Mouse (Mus musculus) ES-Bruce4 (cell line): ENCODE results near the gene Tmem161a. TPM values are rescaled to one million over a fixed set of nuclear protein-coding genes. Genes with fewer than 3 reads are reported as not detected.

Experiments used
- H3K27ac ChIP-seq: 2 replicates; pipeline ENCODE4 v1.5.1; 2012; ENCODE audit warnings: low read length, inconsistent platforms; ENCODE audit not compliant: insufficient read depth
- H3K27me3 ChIP-seq: 2 replicates; pipeline ENCODE4 v1.6.1; 2012; ENCODE audit warnings: mild to moderate bottlenecking, low read length, inconsistent platforms; ENCODE audit not compliant: control insufficient read depth, poor library complexity, insufficient read depth, severe bottlenecking
- H3K36me3 ChIP-seq: 2 replicates; pipeline ENCODE4 v1.6.1; 2012; ENCODE audit warnings: inconsistent platforms, mild to moderate bottlenecking, low read length, moderate library complexity; ENCODE audit not compliant: control insufficient read depth, poor library complexity, insufficient read depth, severe bottlenecking
- H3K4me1 ChIP-seq: one replicate; pipeline ENCODE4 v1.8.1; 2011; ENCODE audit warnings: low read length; ENCODE audit not compliant: control insufficient read depth, insufficient read depth
- H3K4me3 ChIP-seq: 2 replicates; pipeline ENCODE4 v1.5.1; 2011; ENCODE audit warnings: low read depth, mild to moderate bottlenecking, low read length
- H3K9ac ChIP-seq: 2 replicates; pipeline ENCODE4 v1.6.1; 2012; ENCODE audit warnings: low read depth, mild to moderate bottlenecking, inconsistent platforms; ENCODE audit not compliant: poor library complexity, severe bottlenecking
- H3K9me3 ChIP-seq: replicated peaks from 2 replicates; pipeline ENCODE4 v1.6.1; 2012; ENCODE audit warnings: mild to moderate bottlenecking, low read length, inconsistent platforms; ENCODE audit not compliant: control insufficient read depth, poor library complexity, insufficient read depth, severe bottlenecking
- CTCF ChIP-seq: IDR thresholded peaks from one replicate; pipeline ENCODE4 v1.8.1; 2011; ENCODE audit warnings: low read depth, low read length
- EP300 ChIP-seq: IDR thresholded peaks from 2 replicates; pipeline ENCODE4 v1.6.1; 2011; ENCODE audit warnings: low read depth, low read length; ENCODE audit not compliant: insufficient read depth
- POLR2A ChIP-seq: IDR thresholded peaks from one replicate; pipeline ENCODE4 v1.8.1; 2011; ENCODE audit warnings: low read length; ENCODE audit not compliant: insufficient read depth
- polyA plus RNA-seq: library from polyadenylated mRNA; stranded (reverse); fragments of >200 nt; gene quantifications from 2 replicates; pipeline ENCODE4 v1.2.4, GENCODE M21; 2011; ENCODE audit warnings: low read depth; ENCODE audit not compliant: missing spikeins, insufficient read depth, insufficient read length

The Tmem161a gene
- polyA plus RNA-seq, 1 experiment: 36.5 TPM

DNA sequence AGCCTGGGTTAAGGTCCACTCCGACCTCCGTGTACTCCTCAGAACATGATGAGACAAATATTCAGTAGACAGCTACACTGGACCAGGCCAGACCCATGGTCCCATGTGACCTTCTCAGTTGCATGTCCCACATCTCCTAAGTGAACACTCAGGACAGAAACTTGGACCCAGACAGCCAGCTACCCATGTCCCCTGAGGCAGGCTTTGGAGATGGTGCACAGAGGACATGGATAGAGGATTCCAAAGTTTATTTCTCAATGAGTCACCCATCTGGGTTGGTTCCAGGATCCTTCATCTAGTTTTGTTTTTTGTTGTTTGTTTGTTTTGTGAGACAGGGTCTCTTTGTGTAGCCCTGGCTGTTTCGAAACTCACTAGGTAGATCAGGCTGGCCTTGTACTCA, 48.8 kb downstream of the Tmem161a start:
- Histone ChIP-seq H3K9me3 (no peaks in the 10 kb centered on the region), H3K27ac (no peak overlapping the region), H3K36me3 (no peaks in the 10 kb centered on the region), H3K4me1 (no peaks in the 10 kb centered on the region), H3K4me3 (no peak overlapping the region), H3K9ac (no peak overlapping the region), H3K27me3 (no peaks in the 10 kb centered on the region)
- no peak for TF ChIP-seq EP300
- no peak for TF ChIP-seq CTCF
- no peak for TF ChIP-seq POLR2A

DNA sequence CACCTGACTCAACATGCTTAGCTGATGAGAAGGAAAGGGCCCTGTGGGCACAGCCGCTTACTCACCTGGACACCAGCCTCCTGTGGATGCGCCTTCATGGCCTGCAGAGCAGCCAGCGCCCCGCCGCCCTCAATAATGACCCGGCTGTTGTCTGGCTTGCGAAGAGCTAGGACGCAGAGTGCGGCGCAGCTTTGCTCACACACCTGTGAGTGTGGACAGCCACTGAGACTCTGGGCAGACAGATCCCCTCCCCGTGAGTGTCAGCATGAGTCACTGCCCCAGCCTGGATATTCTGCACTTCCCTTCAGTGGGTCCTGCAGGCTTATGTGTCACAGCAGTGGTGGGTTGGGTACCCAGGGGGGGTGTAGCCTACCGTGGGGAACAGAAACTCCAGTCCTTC, 49.9 kb downstream of the Tmem161a start:
- TF ChIP-seq CTCF (no peak), EP300 (no peak), POLR2A (no peak)
- Histone ChIP-seq H3K36me3 (no peaks in the 10 kb centered on the region), H3K4me1 (no peaks in the 10 kb centered on the region), H3K27me3 (no peaks in the 10 kb centered on the region), H3K4me3 (no peak overlapping the region), H3K9ac (no peak overlapping the region), H3K27ac (no peak overlapping the region), H3K9me3 (no peaks in the 10 kb centered on the region)

GRCm38 (mm10) chr8:70223341-70223740, 51.2 kb downstream of the Tmem161a start:
- Histone ChIP-seq H3K4me1 (no peaks in the 10 kb centered on the region), H3K27ac (no peak overlapping the region), H3K9ac (no peak overlapping the region), H3K9me3 (no peaks in the 10 kb centered on the region), H3K27me3 (no peaks in the 10 kb centered on the region), H3K4me3 (no peak overlapping the region), H3K36me3 (no peaks in the 10 kb centered on the region)
- TF ChIP-seq POLR2A (no peak), CTCF (peak; percentile 68), EP300 (no peak)

- Histone ChIP-seq H3K36me3 (0 out of 2 replicates have a peak, but pooled peaks cover 3% of the 10 kb centered on the region), H3K27me3 (no peaks in the 10 kb centered on the region), H3K9ac (no peak overlapping the region), H3K4me1 (no peaks in the 10 kb centered on the region), H3K9me3 (no peaks in the 10 kb centered on the region), H3K27ac (no peak overlapping the region), H3K4me3 (no peak overlapping the region)
- TF ChIP-seq POLR2A (no peak), CTCF (no peak), EP300 (no peak)
These were observed 55.8 kb downstream of the Tmem161a start for GRCm38 (mm10) chr8:70227997-70228396.

GRCm38 (mm10) chr8:70230837-70231236, 58.7 kb downstream of the Tmem161a start:
- 0 out of 2 replicates have a peak, but pooled peaks cover 3% of the 10 kb centered on the region for H3K36me3 ChIP-seq
- no peaks in the 10 kb centered on the region for H3K4me1 ChIP-seq
- no peak overlapping the region for H3K9ac ChIP-seq
- no peak overlapping the region for H3K27ac ChIP-seq
- no peaks in the 10 kb centered on the region for H3K9me3 ChIP-seq
- no peak for TF ChIP-seq CTCF
- TF ChIP-seq EP300: no peak
- no peak for TF ChIP-seq POLR2A
- no peaks in the 10 kb centered on the region for H3K27me3 ChIP-seq
- no peak overlapping the region for H3K4me3 ChIP-seq

Other genes with a start within 250 kb of the Tmem161a start
- 155 TPM in 2 replicates for gene Gatad2a, start 176.0 kb upstream of the Tmem161a start, polyA plus RNA-seq
- 40.2 and 41.0 TPM in 2 replicates for gene Mau2, start 129.6 kb upstream of the Tmem161a start, polyA plus RNA-seq
- gene Sugp1, start 129.5 kb upstream of the Tmem161a start, polyA plus RNA-seq: 36.5 and 37.3 TPM in 2 replicates
- 0.99 and 1.4 TPM in 2 replicates for gene Tm6sf2, start 99.4 kb upstream of the Tmem161a start, polyA plus RNA-seq
- 2.2 TPM in 2 replicates for gene Hapln4, start 88.9 kb upstream of the Tmem161a start, polyA plus RNA-seq
- gene Ncan, start 51.5 kb upstream of the Tmem161a start, polyA plus RNA-seq: 1.4 and 1.6 TPM in 2 replicates
- gene Nr2c2ap, start 41.0 kb upstream of the Tmem161a start, polyA plus RNA-seq: 38.0 and 42.7 TPM in 2 replicates
- 7.9 and 8.2 TPM in 2 replicates for gene Rfxank, start 33.2 kb upstream of the Tmem161a start, polyA plus RNA-seq
- gene Borcs8, start 32.9 kb upstream of the Tmem161a start, polyA plus RNA-seq: 24.1 and 28.3 TPM in 2 replicates
- 4.4 and 5.8 TPM in 2 replicates for gene Mef2b, start 32.6 kb upstream of the Tmem161a start, polyA plus RNA-seq
- 7.8 and 9.3 TPM in 2 replicates for gene Slc25a42, start 39.9 kb downstream of the Tmem161a start, polyA plus RNA-seq
- 46.0 and 47.2 TPM in 2 replicates for gene Sugp2, start 61.9 kb downstream of the Tmem161a start, polyA plus RNA-seq
- 5.7 and 11.8 TPM in 2 replicates for gene Armc6, start 62.1 kb downstream of the Tmem161a start, polyA plus RNA-seq
- gene Homer3, start 110.5 kb downstream of the Tmem161a start, polyA plus RNA-seq: 37.9 and 40.0 TPM in 2 replicates
- 45.3 and 50.5 TPM in 2 replicates for gene Ddx49, start 130.1 kb downstream of the Tmem161a start, polyA plus RNA-seq
- gene Cope, start 130.2 kb downstream of the Tmem161a start, polyA plus RNA-seq: 115 and 117 TPM in 2 replicates
- 3.4 and 3.8 TPM in 2 replicates for gene Cers1, start 143.4 kb downstream of the Tmem161a start, polyA plus RNA-seq
- gene Gdf1, start 157.5 kb downstream of the Tmem161a start, polyA plus RNA-seq: 1.0 TPM in 1 of 2 replicates, not detected in the other
- 46.3 and 50.1 TPM in 2 replicates for gene Upf1, start 180.9 kb downstream of the Tmem161a start, polyA plus RNA-seq
- gene Comp, start 201.2 kb downstream of the Tmem161a start, polyA plus RNA-seq: 1.4 and 2.0 TPM in 2 replicates